Mouse (Mus musculus) lung, postnatal 0 days (tissue): ENCODE data around the gene Msmo1.

Experiments used
- CTCF ChIP-seq: IDR thresholded peaks from 2 replicates; pipeline ENCODE4 v1.5.1; 2016; ENCODE audit warnings: antibody characterized with exemption, mild to moderate bottlenecking
- EP300 ChIP-seq: IDR thresholded peaks from 2 replicates; pipeline ENCODE4 v1.6.1; 2016; ENCODE audit warnings: antibody characterized with exemption, mild to moderate bottlenecking, control low read depth

- no peak for TF ChIP-seq CTCF
- no peak for TF ChIP-seq EP300
Measured at GRCm38 (mm10) chr8:64723206-64723605, 10.4 kb downstream of the Msmo1 start.
